Mouse (Mus musculus) C2C12 (cell line): ENCODE measurements around the gene Dusp13.

Experiments used
- CTCF ChIP-seq: IDR thresholded peaks from one replicate; pipeline ENCODE4 v1.5.1; 2011; ENCODE audit not compliant: control insufficient read depth, insufficient read depth, insufficient read length
- MAX ChIP-seq: IDR thresholded peaks from one replicate; pipeline ENCODE4 v1.6.1; 2011; ENCODE audit warnings: mild to moderate bottlenecking, control low read depth
- MYOG ChIP-seq: IDR thresholded peaks from one replicate; pipeline ENCODE4 v1.6.1; 2011; ENCODE audit not compliant: control insufficient read depth, insufficient read length; ENCODE audit errors: extremely low read depth
- USF1 ChIP-seq: IDR thresholded peaks from one replicate; pipeline ENCODE4 v1.6.1; 2011; ENCODE audit warnings: low read depth, mild to moderate bottlenecking, control low read depth, moderate library complexity

DNA sequence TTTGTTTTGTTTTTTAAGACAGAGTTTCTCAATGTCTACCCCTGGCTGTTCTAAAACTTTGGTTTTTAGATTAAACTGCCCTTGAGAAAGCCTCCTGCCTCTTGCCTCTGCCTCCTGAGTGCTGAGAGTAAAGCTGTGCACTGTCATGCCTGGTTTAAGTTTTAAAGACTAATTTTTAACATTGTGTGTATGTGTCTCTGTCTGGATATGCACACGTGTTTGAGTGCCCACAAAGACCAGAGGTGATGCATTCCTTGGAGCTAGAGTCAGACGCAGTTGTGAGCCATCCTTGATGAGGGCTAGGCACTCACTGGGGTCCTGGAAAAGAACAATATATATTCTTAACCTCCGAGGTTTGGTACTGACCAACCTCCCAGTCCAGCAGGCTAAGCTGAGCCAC, 36.4 kb upstream of the Dusp13 start:
- TF ChIP-seq CTCF (no peak), MYOG (no peak), USF1 (no peak), MAX (no peak)
